ENCODE assay signal across 7 mouse cellular contexts in genomic region chr11:116852291-116852890, GRCm38 (mm10). TPM values are rescaled to one million over a fixed set of nuclear protein-coding genes. Genes with fewer than 3 reads are reported as not detected.
DNase-seq lines count a peak whose midpoint lies in the region; ATAC-seq lines count a peak whose summit lies in the region.

Mfsd11 (plus strand) TSS chr11:116852440.

- peak within 1 kb of the TSS; percentile 97 for H3K27ac ChIP-seq in embryonic facial prominence, embryonic 11.5 days (replicated peaks; ENCODE audit: low read depth, low read length)
- H3K27ac ChIP-seq in limb, embryonic 12.5 days: peak within 1 kb of the TSS; percentile 99
- H3K27ac ChIP-seq in midbrain, embryonic 14.5 days (replicated peaks; ENCODE audit: low read depth, low read length): peak within 1 kb of the TSS; percentile 96

- H3K4me2 ChIP-seq in embryonic facial prominence, embryonic 11.5 days (ENCODE audit: low read depth, low read length): peak within 1 kb of the TSS; percentile 77
- peak within 1 kb of the TSS; percentile 93 for H3K4me2 ChIP-seq in limb, embryonic 12.5 days
- H3K4me2 ChIP-seq in midbrain, embryonic 14.5 days (ENCODE audit: low read length): peak within 1 kb of the TSS; percentile 85

- DNase-seq in adrenal gland, postnatal 10 days: peak; percentile 91
- DNase-seq in embryonic facial prominence, embryonic 11.5 days (ENCODE audit: low spot score): peak; percentile 77
- peak; percentile 98 for DNase-seq in heart, adult 11 months
- peak; percentile 84 for DNase-seq in kidney, adult 18-20 months
- peak; percentile 86 for DNase-seq in midbrain, embryonic 14.5 days
- DNase-seq in spleen, adult 18-20 months: peak; percentile 76 to 79

- no peaks in the 10 kb centered on the region for H3K9me3 ChIP-seq in embryonic facial prominence, embryonic 11.5 days (replicated peaks; ENCODE audit: control insufficient read depth, low read length)
- no peaks in the 10 kb centered on the region for H3K9me3 ChIP-seq in limb, embryonic 12.5 days
- H3K9me3 ChIP-seq in midbrain, embryonic 14.5 days (ENCODE audit: control insufficient read depth, low read length): no peaks in the 10 kb centered on the region

- WGBS in embryonic facial prominence, embryonic 11.5 days: under 1% methylated on average over 80 of the region's 91 CpGs
- WGBS in limb, embryonic 12.5 days: under 1% methylated on average over 77 of the region's 91 CpGs
- WGBS in midbrain, embryonic 14.5 days: under 1% methylated on average over 83 of the region's 91 CpGs

- no peaks in the 10 kb centered on the region for H3K4me1 ChIP-seq in embryonic facial prominence, embryonic 11.5 days (ENCODE audit: control insufficient read depth, insufficient read depth, low read length)
- peaks cover 26% of the 10 kb centered on the region for H3K4me1 ChIP-seq in limb, embryonic 12.5 days (replicated peaks)
- H3K4me1 ChIP-seq in midbrain, embryonic 14.5 days (ENCODE audit: control insufficient read depth, insufficient read depth, low read length): peaks cover 26% of the 10 kb centered on the region

- ATAC-seq in embryonic facial prominence, embryonic 11.5 days (replicated peaks; ENCODE audit: insufficient number of reproducible peaks, low FRiP score, low TSS enrichment, low read depth): peak; percentile 72
- ATAC-seq in limb, embryonic 12.5 days (ENCODE audit: insufficient number of reproducible peaks, insufficient read depth, low FRiP score, low TSS enrichment, low read depth): 0 out of 2 replicates have a peak, but pooled peaks have one; percentile 4
- ATAC-seq in midbrain, embryonic 14.5 days (ENCODE audit: low FRiP score, low TSS enrichment): peak; percentile 42

- peak within 1 kb of the TSS; percentile 99 for H3K4me3 ChIP-seq in embryonic facial prominence, embryonic 11.5 days (ENCODE audit: low read depth, low read length)
- peak within 1 kb of the TSS; percentile 97 for H3K4me3 ChIP-seq in limb, embryonic 12.5 days (replicated peaks)
- H3K4me3 ChIP-seq in midbrain, embryonic 14.5 days (replicated peaks; ENCODE audit: low read depth, low read length): peak within 1 kb of the TSS; percentile 96

- H3K9ac ChIP-seq in embryonic facial prominence, embryonic 11.5 days (replicated peaks; ENCODE audit: low read length): peak within 1 kb of the TSS; percentile 99
- peak within 1 kb of the TSS; percentile 99 for H3K9ac ChIP-seq in limb, embryonic 12.5 days (replicated peaks)
- H3K9ac ChIP-seq in midbrain, embryonic 14.5 days (replicated peaks; ENCODE audit: low read length): peak within 1 kb of the TSS; percentile 93

- H3K36me3 ChIP-seq in embryonic facial prominence, embryonic 11.5 days (replicated peaks; ENCODE audit: control insufficient read depth, insufficient read depth, low read depth, low read length): peaks cover 3% of the 10 kb centered on the region
- peaks cover 49% of the 10 kb centered on the region for H3K36me3 ChIP-seq in limb, embryonic 12.5 days
- peaks cover 42% of the 10 kb centered on the region for H3K36me3 ChIP-seq in midbrain, embryonic 14.5 days (ENCODE audit: control insufficient read depth, insufficient read depth, low read length)

- H3K27me3 ChIP-seq in embryonic facial prominence, embryonic 11.5 days (ENCODE audit: control insufficient read depth, insufficient read depth, low read length): no peaks in the 10 kb centered on the region
- H3K27me3 ChIP-seq in limb, embryonic 12.5 days: no peaks in the 10 kb centered on the region
- H3K27me3 ChIP-seq in midbrain, embryonic 14.5 days (ENCODE audit: control insufficient read depth, insufficient read depth, low read length): no peaks in the 10 kb centered on the region

RNA-seq across cellular contexts. Expression of gene Mfsd11, which starts in this region (rescaled TPM):
- 10 to 100 TPM; 26.8 to 44.4 TPM for total RNA-seq in adrenal gland, postnatal 10 days (2021)
- 33.9 and 35.7 TPM in 2 replicates for polyA plus RNA-seq in embryonic facial prominence, embryonic 11.5 days (2014; fragmentation: Nextera tagmentation; extraction: Ambion mirVana)
- 42.8 and 43.4 TPM in 2 replicates for polyA plus RNA-seq in limb, embryonic 12.5 days (2016; fragmentation: Nextera tagmentation; extraction: Ambion mirVana)
- 51.3 and 52.8 TPM in 2 replicates for polyA plus RNA-seq in midbrain, embryonic 14.5 days (2014; fragmentation: Nextera tagmentation; extraction: Ambion mirVana)

Comparison
In these comparisons a context has a peak if more than half of its experiments do, and no peak if none do; other contexts are left out.
1. Peak in every context shown above with its lines: DNase-seq, ATAC-seq, H3K4me3 ChIP-seq and H3K27ac ChIP-seq.
2. ATAC-seq: peak in every context shown above with its lines; median percentile 72 in embryonic facial prominence, embryonic 11.5 days; 42 in midbrain, embryonic 14.5 days; 4 in limb, embryonic 12.5 days.